Mouse (Mus musculus) heart, embryonic 16.5 days (tissue): ENCODE data around the gene Tmem184c. TPM values are rescaled to one million over a fixed set of nuclear protein-coding genes. Genes with fewer than 3 reads are reported as not detected.

ENCODE experiments used
- ATAC-seq: fragments of 200-750 bp; cut with Nextera tagmentation; replicated peaks from 2 replicates; pipeline ENCODE4 v1.8.0; 2017; ENCODE audit warnings: moderate number of reproducible peaks; ENCODE audit not compliant: insufficient read depth, low FRiP score; ENCODE audit errors: extremely low read depth
- H3K27ac ChIP-seq: fragments of 300-500 bp; sonication (generic); 2 replicates; pipeline ENCODE4 v1.5.1; 2014; ENCODE audit warnings: mild to moderate bottlenecking, low read length, control low read depth, moderate library complexity
- H3K27me3 ChIP-seq: fragments of 300-500 bp; sonication (generic); 2 replicates; pipeline ENCODE4 v1.6.1; 2014; ENCODE audit warnings: low read length, mixed read lengths; ENCODE audit not compliant: control insufficient read depth, insufficient read depth
- H3K36me3 ChIP-seq: fragments of 300-500 bp; sonication (generic); 2 replicates; pipeline ENCODE4 v1.6.1; 2014; ENCODE audit not compliant: control insufficient read depth, insufficient read depth
- H3K4me1 ChIP-seq: fragments of 300-500 bp; sonication (generic); 2 replicates; pipeline ENCODE4 v1.6.1; 2014; ENCODE audit warnings: low read length, mixed read lengths; ENCODE audit not compliant: control insufficient read depth, insufficient read depth
- H3K4me2 ChIP-seq: fragments of 300-500 bp; sonication (generic); 2 replicates; pipeline ENCODE4 v1.6.1; 2014; ENCODE audit warnings: low read depth, mild to moderate bottlenecking, control low read depth, low read length
- H3K4me3 ChIP-seq: fragments of 300-500 bp; sonication (generic); 2 replicates; pipeline ENCODE4 v1.5.1; 2014; ENCODE audit warnings: mild to moderate bottlenecking, control low read depth, low read length
- H3K9ac ChIP-seq: fragments of 300-500 bp; sonication (generic); 2 replicates; pipeline ENCODE4 v1.6.1; 2014; ENCODE audit warnings: low read length, control low read depth
- H3K9me3 ChIP-seq: fragments of 300-500 bp; sonication (generic); replicated peaks from 2 replicates; pipeline ENCODE4 v1.6.1; 2016; ENCODE audit warnings: low read length; ENCODE audit not compliant: control insufficient read depth
- WGBS: fragments of 180-500 bp; shearing (Covaris S2); extraction: QIAGEN DNeasy Blood & Tissue Kit; methylation state at CpG from one replicate; pipeline ENCODE4 v1.1.7; 2014; 5-methylcytosine and 5-hydroxymethylcytosine counted together
- polyA plus RNA-seq: library from polyadenylated mRNA; unstranded; fragments of >200 nt; fragmentation: Nextera tagmentation; extraction: Ambion mirVana; gene quantifications from 2 replicates; pipeline ENCODE4 v1.2.1, GENCODE M21; 2015

The Tmem184c gene
- polyA plus RNA-seq, 1 experiment from 2014 or later, result 23.6 TPM

DNA sequence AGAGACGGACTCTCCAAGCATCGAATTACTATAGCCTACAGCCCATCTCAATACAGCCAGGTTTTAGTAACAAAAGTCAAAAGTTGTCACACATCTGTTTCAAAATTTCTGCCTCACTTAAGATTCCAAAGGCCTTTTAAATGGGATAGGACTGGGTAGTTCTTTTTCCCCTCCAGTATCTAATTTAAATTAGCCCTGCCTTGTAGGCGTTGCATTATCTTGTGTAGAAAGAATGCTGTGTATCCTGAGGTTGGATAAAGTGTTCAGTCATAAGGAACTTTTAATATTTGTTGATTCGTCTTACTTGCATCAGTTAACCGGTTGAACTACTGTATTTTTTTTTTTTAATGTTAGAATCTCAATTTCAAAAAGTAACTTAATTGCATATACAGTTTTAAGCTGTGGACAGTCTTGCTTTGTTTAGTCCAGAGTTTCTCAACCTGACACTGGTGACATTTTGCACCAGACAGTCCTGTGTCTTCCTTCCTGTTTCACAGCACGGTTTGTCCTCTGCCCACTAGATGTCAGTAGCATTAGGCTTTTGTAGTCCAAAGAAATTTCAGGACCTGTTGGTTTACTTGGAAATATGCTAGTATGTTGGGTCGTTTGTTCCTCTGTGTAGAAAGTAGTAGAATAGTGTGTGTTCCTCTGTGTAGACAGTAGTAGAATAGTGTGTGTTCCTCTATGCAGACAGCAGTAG is 60.5 kb downstream of the Tmem184c start:
- Histone ChIP-seq H3K27ac (peak overlapping the region; percentile 85), H3K9ac (peak overlapping the region; percentile 94), H3K36me3 (peaks cover 20% of the 10 kb centered on the region), H3K4me1 (no peaks in the 10 kb centered on the region), H3K4me2 (peak overlapping the region; percentile 93), H3K27me3 (no peaks in the 10 kb centered on the region), H3K9me3 (peaks cover 3% of the 10 kb centered on the region; the same call in 1 of the 2 replicates), H3K4me3 (peak overlapping the region; percentile 84)
- 18% methylated on average over 7 of the region's 7 CpGs for WGBS
- ATAC-seq, result no peak

DNA sequence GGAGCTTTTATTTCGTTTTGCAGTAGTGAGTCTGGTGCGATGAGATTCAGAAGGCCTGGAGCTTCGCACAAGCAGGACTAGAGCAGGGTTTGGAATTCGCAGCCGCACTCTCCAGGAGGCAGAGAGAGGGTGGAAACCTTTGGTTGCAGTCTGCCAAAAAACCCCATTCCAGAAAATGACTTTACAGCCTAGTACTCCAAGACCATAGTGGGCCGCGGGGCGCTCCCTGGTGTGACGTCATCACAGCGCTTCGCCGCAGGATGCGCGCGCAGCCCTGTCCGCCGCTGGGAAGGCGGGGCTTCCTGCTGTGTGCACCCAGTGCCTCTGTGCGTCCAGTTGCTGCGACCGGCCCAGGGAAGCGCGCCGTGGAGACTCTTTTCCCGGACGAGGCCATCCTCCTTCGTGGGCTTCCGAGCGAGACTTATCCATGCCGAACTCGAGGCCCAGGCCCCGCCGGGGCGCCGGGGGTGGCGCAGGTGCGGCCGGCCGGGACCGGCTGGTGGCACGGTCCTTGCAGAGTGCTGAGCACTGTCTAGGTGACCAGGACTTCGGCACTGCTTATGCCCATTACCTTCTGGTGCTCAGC is 61.3 kb downstream of the Tmem184c start, which contains the start of gene Prmt9:
TSS of gene Prmt9 (plus strand) at position 277 of the 586 bp plus-strand sequence.
- ATAC-seq, result peak; percentile 97
- peak within 1 kb of the TSS; percentile 85 for H3K27ac ChIP-seq
- no peaks in the 10 kb centered on the region for H3K27me3 ChIP-seq
- peak within 1 kb of the TSS; percentile 93 for H3K4me2 ChIP-seq
- peak within 1 kb of the TSS; percentile 94 for H3K9ac ChIP-seq
- H3K4me3 ChIP-seq, result peak within 1 kb of the TSS; percentile 84
- peaks cover 20% of the 10 kb centered on the region for H3K36me3 ChIP-seq
- peaks cover 3% of the 10 kb centered on the region; the same call in 1 of the 2 replicates for H3K9me3 ChIP-seq
- 4% methylated on average over 42 of the region's 42 CpGs for WGBS
- H3K4me1 ChIP-seq, result no peaks in the 10 kb centered on the region

Other genes with a start within 250 kb of the Tmem184c start
- gene Arhgap10, start 92.7 kb downstream of the Tmem184c start, polyA plus RNA-seq, result 29.7 and 33.9 TPM in 2 replicates
- gene Prmt9, start 61.3 kb downstream of the Tmem184c start, polyA plus RNA-seq, result 15.3 and 15.7 TPM in 2 replicates
- gene Ednra, start 113.8 kb upstream of the Tmem184c start, polyA plus RNA-seq, result 39.9 and 40.1 TPM in 2 replicates